ENCODE assay signal across 16 mouse cellular contexts in the genomic region with DNA sequence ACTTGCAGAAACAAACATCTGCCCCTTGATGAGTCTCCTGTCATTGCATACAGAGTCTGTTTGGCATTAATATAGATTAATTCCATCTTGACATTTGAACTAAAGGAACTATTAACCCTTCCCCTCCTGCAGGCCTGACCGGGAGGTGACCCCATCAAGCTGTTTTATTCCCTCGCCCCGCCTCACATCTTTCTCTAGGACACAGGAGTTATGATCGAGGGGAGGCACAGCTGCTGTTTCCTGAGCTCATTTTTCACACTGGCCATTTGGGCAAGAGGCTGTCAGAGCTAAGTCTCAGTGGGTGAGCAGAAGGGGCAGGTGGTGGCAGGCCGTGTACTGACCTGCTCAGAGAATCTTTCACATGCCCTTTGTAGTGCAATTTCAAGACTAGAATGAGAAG. TPM values are rescaled to one million over a fixed set of nuclear protein-coding genes. Genes with fewer than 3 reads are reported as not detected.
DNase-seq lines count a peak whose midpoint lies in the region; ATAC-seq and TF ChIP-seq lines count a peak whose summit lies in the region.
"Had no signal": no experiment of that assay in that cellular context is flagged by ENCODE, and none has a peak within 500 bp of the region (broad histone marks: within the 10 kb centered on the region; RNA-seq: fewer than 3 reads in every experiment).

No protein-coding gene starts in this region.

- WGBS in intestine, embryonic 14.5 days = 12% methylated on average over 5 of the region's 5 CpGs
- WGBS in intestine, embryonic 16.5 days = 19% methylated on average over 5 of the region's 5 CpGs
- 29% methylated on average over 5 of the region's 5 CpGs for WGBS in cerebellum, adult 2 months
- WGBS in limb, embryonic 14.5 days = 4% methylated on average over 5 of the region's 5 CpGs

- H3K4me3 ChIP-seq in intestine, embryonic 14.5 days (ENCODE audit: low read depth, low read length) = no peak overlapping the region
- no peak overlapping the region for H3K4me3 ChIP-seq in intestine, embryonic 16.5 days (ENCODE audit: low read length)
- no peak overlapping the region for H3K4me3 ChIP-seq in cerebellum, adult 2 months (replicated peaks; ENCODE audit: insufficient read depth, low read depth, low read length)
- no peak overlapping the region for H3K4me3 ChIP-seq in limb, embryonic 14.5 days (replicated peaks; ENCODE audit: low read length)
- H3K4me3 ChIP-seq in gastrocnemius, adult 2 months = no peak overlapping the region
- H3K4me3 ChIP-seq: forebrain, embryonic 10.5 days; hindbrain, embryonic 15.5 days; lung, embryonic 15.5 days; midbrain, embryonic 12.5 days had no signal

- no peak overlapping the region for H3K9ac ChIP-seq in intestine, embryonic 14.5 days (ENCODE audit: low read length)
- no peak overlapping the region for H3K9ac ChIP-seq in intestine, embryonic 16.5 days (ENCODE audit: low read depth, low read length)
- no peak overlapping the region for H3K9ac ChIP-seq in limb, embryonic 14.5 days (ENCODE audit: low read depth, low read length, severe bottlenecking)
- H3K9ac ChIP-seq: hindbrain, embryonic 15.5 days; lung, embryonic 15.5 days; midbrain, embryonic 12.5 days had no signal

- no peak overlapping the region for H3K27ac ChIP-seq in intestine, embryonic 14.5 days (ENCODE audit: low read depth)
- no peak overlapping the region for H3K27ac ChIP-seq in intestine, embryonic 16.5 days (ENCODE audit: low read length)
- H3K27ac ChIP-seq in cerebellum, adult 2 months (ENCODE audit: insufficient read depth, low read length) = 0 out of 2 replicates have a peak overlapping the region, but pooled peaks have one; percentile 42
- H3K27ac ChIP-seq in limb, embryonic 14.5 days (replicated peaks; ENCODE audit: low read depth, low read length) = no peak overlapping the region
- H3K27ac ChIP-seq in gastrocnemius, adult 2 months = no peak overlapping the region
- H3K27ac ChIP-seq: forebrain, embryonic 10.5 days; hindbrain, embryonic 15.5 days; lung, embryonic 15.5 days; midbrain, embryonic 12.5 days had no signal

- intact Hi-C loops in gastrocnemius, adult 2 months (cut with DNase I) = no loop called here

- H3K4me1 ChIP-seq in intestine, embryonic 14.5 days (replicated peaks; ENCODE audit: control insufficient read depth, insufficient read depth, low read length) = 0 out of 2 replicates have a peak, but pooled peaks cover 2% of the 10 kb centered on the region
- no peaks in the 10 kb centered on the region for H3K4me1 ChIP-seq in intestine, embryonic 16.5 days (ENCODE audit: control insufficient read depth, insufficient read depth, low read length)
- H3K4me1 ChIP-seq in cerebellum, adult 2 months (ENCODE audit: control insufficient read depth, insufficient read depth, low read length) = peaks cover 14% of the 10 kb centered on the region
- no peaks in the 10 kb centered on the region for H3K4me1 ChIP-seq in limb, embryonic 14.5 days (ENCODE audit: control insufficient read depth, insufficient read depth, low read length)
- H3K4me1 ChIP-seq: hindbrain, embryonic 15.5 days; lung, embryonic 15.5 days had no signal

- no peaks in the 10 kb centered on the region for H3K36me3 ChIP-seq in intestine, embryonic 14.5 days (ENCODE audit: control insufficient read depth, insufficient read depth, low read length)
- no peaks in the 10 kb centered on the region for H3K36me3 ChIP-seq in intestine, embryonic 16.5 days (ENCODE audit: control insufficient read depth, insufficient read depth, low read length)
- no peaks in the 10 kb centered on the region for H3K36me3 ChIP-seq in limb, embryonic 14.5 days (ENCODE audit: control insufficient read depth, insufficient read depth, low read length)
- H3K36me3 ChIP-seq: forebrain, embryonic 10.5 days; hindbrain, embryonic 15.5 days; lung, embryonic 15.5 days; midbrain, embryonic 12.5 days had no signal

- no peak overlapping the region for H3K4me2 ChIP-seq in intestine, embryonic 14.5 days (ENCODE audit: low read length)
- H3K4me2 ChIP-seq in intestine, embryonic 16.5 days (ENCODE audit: low read depth, low read length) = no peak overlapping the region
- no peak overlapping the region for H3K4me2 ChIP-seq in limb, embryonic 14.5 days (replicated peaks; ENCODE audit: low read depth, low read length, severe bottlenecking)
- H3K4me2 ChIP-seq: hindbrain, embryonic 15.5 days; lung, embryonic 15.5 days; midbrain, embryonic 12.5 days had no signal

- no peak for TF ChIP-seq POLR2A in cerebellum, adult 2 months (IDR thresholded peaks at IDR 0.05; ENCODE audit: borderline replicate concordance, insufficient read depth, low read length)
- no peak for TF ChIP-seq POLR2A in limb, embryonic 14.5 days (IDR thresholded peaks at IDR 0.05; ENCODE audit: borderline replicate concordance, extremely low read depth, insufficient read depth, insufficient read length)

- H3K9me3 ChIP-seq in intestine, embryonic 14.5 days (ENCODE audit: control insufficient read depth, low read length) = no peaks in the 10 kb centered on the region
- no peaks in the 10 kb centered on the region for H3K9me3 ChIP-seq in intestine, embryonic 16.5 days (ENCODE audit: control insufficient read depth, low read length)
- H3K9me3 ChIP-seq in limb, embryonic 14.5 days (ENCODE audit: control insufficient read depth, low read length) = no peaks in the 10 kb centered on the region
- H3K9me3 ChIP-seq: forebrain, embryonic 10.5 days; hindbrain, embryonic 15.5 days; lung, embryonic 15.5 days; midbrain, embryonic 12.5 days had no signal

- no peaks in the 10 kb centered on the region for H3K27me3 ChIP-seq in intestine, embryonic 14.5 days (replicated peaks; ENCODE audit: control insufficient read depth, insufficient read depth, low read length)
- no peaks in the 10 kb centered on the region for H3K27me3 ChIP-seq in intestine, embryonic 16.5 days (replicated peaks; ENCODE audit: control insufficient read depth, insufficient read depth, low read length)
- no peaks in the 10 kb centered on the region for H3K27me3 ChIP-seq in cerebellum, adult 2 months (ENCODE audit: control insufficient read depth, insufficient read depth, low read length)
- H3K27me3 ChIP-seq in limb, embryonic 14.5 days (ENCODE audit: control insufficient read depth, insufficient read depth, low read length) = no peaks in the 10 kb centered on the region
- H3K27me3 ChIP-seq: hindbrain, embryonic 15.5 days; lung, embryonic 15.5 days; midbrain, embryonic 12.5 days had no signal

- ATAC-seq in intestine, embryonic 14.5 days (replicated peaks; ENCODE audit: low FRiP score, low TSS enrichment, low read depth) = peak; percentile 77
- no peak for ATAC-seq in intestine, embryonic 16.5 days
- ATAC-seq in limb, embryonic 14.5 days (ENCODE audit: low FRiP score, low read depth) = peak; percentile 71
- ATAC-seq in inflammation-experienced regulatory T-cells, adult 6 months = no peak
- no peak for ATAC-seq in activated CD4-positive, CD25-positive, alpha-beta regulatory T cell, adult 4 months

- no peak for DNase-seq in intestine, embryonic 14.5 days (ENCODE audit: low spot score)
- peak; percentile 45 to 67 for DNase-seq in cerebellum, adult 2 months
- peak; percentile 84 for DNase-seq in embryo, embryonic 10.5 days (ENCODE audit: low spot score)
- peak; percentile 32 for DNase-seq in limb, embryonic 14.5 days (ENCODE audit: low spot score)
- DNase-seq in gastrocnemius, adult 2 months = no peak
- DNase-seq: adrenal gland, adult 8-10 months; layer of hippocampus, adult 9-11 months; thymus, postnatal 25 days had no signal

- no peak for TF ChIP-seq CTCF in cerebellum, adult 2 months (IDR thresholded peaks at IDR 0.05; ENCODE audit: borderline replicate concordance, insufficient read depth, low read depth, low read length)
- no peak for TF ChIP-seq CTCF in gastrocnemius, adult 2 months (IDR thresholded peaks at IDR 0.05)

RNA-seq across cellular contexts. Expression of a gene that starts 41.6 kb away (rescaled TPM):
- polyA plus RNA-seq in intestine, embryonic 14.5 days (2014; fragmentation: Nextera tagmentation; extraction: Ambion mirVana) = 11.9 and 12.0 TPM in 2 replicates
- polyA plus RNA-seq in intestine, embryonic 16.5 days (2015; fragmentation: Nextera tagmentation; extraction: Ambion mirVana) = 5.0 and 5.3 TPM in 2 replicates
- 2.7 and 3.1 TPM in 2 replicates for polyA plus RNA-seq in cerebellum, adult 2 months (2012; rRNA removed)
- polyA plus RNA-seq in limb, embryonic 14.5 days (2012; rRNA removed) = 0.57 and 0.85 TPM in 2 replicates
- 0.18 and 0.39 TPM in 2 replicates for polyA plus RNA-seq in limb, embryonic 14.5 days (2014; fragmentation: Nextera tagmentation; extraction: Ambion mirVana)
- polyA plus RNA-seq in inflammation-experienced regulatory T-cells, adult 6 months (2017; shearing (Covaris generic)) = not detected
- not detected for polyA plus RNA-seq in activated CD4-positive, CD25-positive, alpha-beta regulatory T cell, adult 4 months (2017; shearing (Covaris generic))
- total RNA-seq in gastrocnemius, adult 2 months (2021) = not detected
- total RNA-seq: common myeloid progenitor, adult 5-6 weeks had no signal

RNA-seq across cellular contexts. Expression of a gene that starts 58.5 kb away (rescaled TPM):
- 33.2 and 33.8 TPM in 2 replicates for polyA plus RNA-seq in intestine, embryonic 14.5 days (2014; fragmentation: Nextera tagmentation; extraction: Ambion mirVana)
- 10.6 and 12.2 TPM in 2 replicates for polyA plus RNA-seq in intestine, embryonic 16.5 days (2015; fragmentation: Nextera tagmentation; extraction: Ambion mirVana)
- 54.5 and 54.9 TPM in 2 replicates for polyA plus RNA-seq in cerebellum, adult 2 months (2012; rRNA removed)
- 18.8 and 19.8 TPM in 2 replicates for polyA plus RNA-seq in limb, embryonic 14.5 days (2012; rRNA removed)
- polyA plus RNA-seq in limb, embryonic 14.5 days (2014; fragmentation: Nextera tagmentation; extraction: Ambion mirVana) = 40.6 and 44.6 TPM in 2 replicates
- 10 to 100 TPM; 11.5 to 16.9 (median 14.1) TPM for polyA plus RNA-seq in inflammation-experienced regulatory T-cells, adult 6 months (2017; shearing (Covaris generic))
- 10 to 100 TPM in 1 of 2 experiments, 1 to 10 TPM in 1; 9.3 to 13.0 TPM for polyA plus RNA-seq in activated CD4-positive, CD25-positive, alpha-beta regulatory T cell, adult 4 months (2017; shearing (Covaris generic))
- total RNA-seq in gastrocnemius, adult 2 months (2021) = 10 to 100 TPM; 31.9 to 41.0 TPM

Comparison
In these comparisons a context has a peak if more than half of its experiments do, and no peak if none do; other contexts are left out.
1. ATAC-seq: peak in intestine, embryonic 14.5 days (single experiment) and limb, embryonic 14.5 days (single experiment); none in intestine, embryonic 16.5 days (single experiment), inflammation-experienced regulatory T-cells, adult 6 months (single experiment) and activated CD4-positive, CD25-positive, alpha-beta regulatory T cell, adult 4 months (single experiment).
2. DNase-seq: peak in cerebellum, adult 2 months (2 of 2), embryo, embryonic 10.5 days (single experiment) and limb, embryonic 14.5 days (single experiment); none in intestine, embryonic 14.5 days (single experiment) and gastrocnemius, adult 2 months (single experiment).